Mouse (Mus musculus): ENCODE data around the gene Pacsin2.

- TF ChIP-seq MAZ (IDR thresholded peaks at IDR 0.05; ENCODE audit: low read depth, low read length) (no peak), POLR2A (IDR thresholded peaks at IDR 0.05; ENCODE audit: low read depth, low read length) (no peak), MXI1 (IDR thresholded peaks at IDR 0.05; ENCODE audit: low read depth, low read length) (no peak), CHD1 (IDR thresholded peaks at IDR 0.05; ENCODE audit: low read depth, low read length) (no peak), KAT2A (IDR thresholded peaks at IDR 0.05; ENCODE audit: insufficient replicate concordance, low read length) (no peak), E2F4 (IDR thresholded peaks at IDR 0.05; ENCODE audit: insufficient replicate concordance, low read depth, low read length) (no peak), EP300 (IDR thresholded peaks at IDR 0.05; ENCODE audit: low read length) (no peak), NRF1 (IDR thresholded peaks at IDR 0.05; ENCODE audit: low read depth, low read length) (no peak), CHD2 (IDR thresholded peaks at IDR 0.05; ENCODE audit: low read length) (no peak), CTCF (conservative IDR thresholded peaks at IDR 0.05 in 1 of 2, IDR thresholded peaks at IDR 0.05 in 1 of 2; ENCODE audit: low read depth in 2 of 2, low read length in 2 of 2) (no peak), UBTF (IDR thresholded peaks at IDR 0.05; ENCODE audit: low read depth, low read length) (no peak), SMC3 (IDR thresholded peaks at IDR 0.05; ENCODE audit: low read depth, low read length) (no peak), HCFC1 (IDR thresholded peaks at IDR 0.05; ENCODE audit: low read depth, low read length) (no peak)
Measured at GRCm38 (mm10) chr15:83360140-83360539, 104.3 kb downstream of the Pacsin2 start.

All from CH12.LX (cell line).